Mouse (Mus musculus) ES-CJ7 (cell line): ENCODE measurements at regions not wholly inside any gene's neighbourhood (a gene's known extent, or its start where the extent isn't known, plus 50 kb on each side); places are given as distances from the start of the nearest gene placed in this dataset.

Experiments
- DNase-seq: peaks from one replicate; pipeline ENCODE4 v3.0.0; 2011; ENCODE audit warnings: low read depth, low spot score

DNA sequence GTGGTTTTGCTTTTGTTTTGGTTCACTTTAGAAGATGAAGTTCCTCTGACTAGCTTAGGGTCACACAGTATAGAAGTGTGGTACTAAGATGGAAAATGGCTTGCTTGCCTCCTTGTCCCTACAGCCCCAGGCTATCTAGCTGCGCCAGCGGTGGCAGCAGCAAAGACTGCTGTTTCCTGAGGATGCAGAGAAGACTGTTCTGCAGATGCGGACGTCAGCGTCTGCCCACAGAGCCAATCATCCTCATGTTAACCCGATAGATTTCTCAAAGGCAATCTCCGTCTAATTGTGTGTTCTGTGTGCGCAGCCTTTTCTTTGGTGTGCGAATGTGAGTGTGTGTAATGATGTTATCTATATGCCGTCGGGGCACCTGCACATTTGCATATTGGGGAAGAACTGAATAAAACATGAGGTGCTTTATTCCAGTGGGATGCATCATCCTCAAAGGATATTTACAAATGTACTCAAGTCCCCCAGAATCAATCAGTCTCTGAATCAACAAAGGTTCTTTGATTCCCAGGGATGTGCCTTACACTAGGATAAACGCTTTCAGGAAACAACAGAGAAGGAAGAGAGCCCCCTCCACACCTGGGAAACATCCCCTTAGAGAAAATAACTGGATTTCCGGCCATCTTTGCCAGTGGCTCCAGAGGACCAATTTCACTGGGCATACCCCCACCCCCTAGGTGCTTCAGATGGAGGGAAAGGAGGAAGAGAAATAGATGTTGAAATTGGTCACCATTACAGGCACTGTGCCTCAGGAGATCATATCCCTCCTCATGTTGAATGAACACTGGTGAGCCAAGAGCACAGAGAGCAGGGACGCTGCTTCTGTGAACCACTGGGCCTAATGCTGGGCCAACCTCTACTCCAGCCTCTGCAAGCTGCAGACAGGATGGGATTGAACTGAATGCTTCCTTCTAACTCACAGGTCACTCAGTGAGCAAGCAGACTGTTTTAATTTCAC is 409.7 kb upstream of the Plxna2 start:
- DNase-seq, result no peak

DNA sequence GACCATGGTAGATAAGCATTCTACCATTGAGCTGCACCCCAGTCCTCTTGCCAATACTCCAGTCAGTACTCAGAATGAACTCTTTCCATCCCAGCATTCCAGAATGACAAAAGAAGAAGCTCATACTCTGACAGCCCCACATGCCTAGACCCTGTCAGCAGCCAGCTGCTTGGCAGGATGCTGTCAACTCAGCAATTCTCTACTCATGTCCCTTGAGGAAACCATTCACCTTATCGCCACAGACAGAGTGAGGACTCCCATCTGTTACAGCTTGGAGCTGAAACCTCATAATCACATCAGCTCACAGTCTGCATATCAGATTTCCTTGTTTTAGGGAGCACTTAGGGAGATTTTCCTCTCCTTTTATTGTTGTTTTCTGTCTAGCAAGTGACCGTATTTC is 420.5 kb upstream of the Plxna2 start:
- no peak for DNase-seq

DNA sequence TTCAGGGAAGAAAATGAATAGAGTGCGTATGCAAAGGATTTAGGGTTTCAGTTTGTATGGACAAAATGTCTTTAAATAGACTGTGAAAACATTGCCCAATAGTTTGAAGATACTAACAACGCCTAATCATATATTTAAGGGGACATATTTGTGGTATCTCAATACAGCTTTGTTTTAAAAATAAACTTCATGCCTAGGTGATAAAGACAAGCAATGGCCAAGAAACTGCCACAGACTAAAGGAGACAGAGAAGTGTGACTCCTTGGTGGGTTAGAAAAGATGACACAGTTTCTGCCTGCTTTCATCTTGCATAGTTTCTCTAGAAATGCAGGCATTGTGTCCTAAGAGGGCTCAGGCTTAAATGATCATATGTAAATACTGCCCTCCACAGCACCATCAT is 435.7 kb upstream of the Plxna2 start:
- no peak for DNase-seq

GRCm38 (mm10) chr1:194161469-194161868 is 456.5 kb upstream of the Plxna2 start:
- no peak for DNase-seq

GRCm38 (mm10) chr1:194160761-194161461 is 457.1 kb upstream of the Plxna2 start:
- DNase-seq, result no peak

DNA sequence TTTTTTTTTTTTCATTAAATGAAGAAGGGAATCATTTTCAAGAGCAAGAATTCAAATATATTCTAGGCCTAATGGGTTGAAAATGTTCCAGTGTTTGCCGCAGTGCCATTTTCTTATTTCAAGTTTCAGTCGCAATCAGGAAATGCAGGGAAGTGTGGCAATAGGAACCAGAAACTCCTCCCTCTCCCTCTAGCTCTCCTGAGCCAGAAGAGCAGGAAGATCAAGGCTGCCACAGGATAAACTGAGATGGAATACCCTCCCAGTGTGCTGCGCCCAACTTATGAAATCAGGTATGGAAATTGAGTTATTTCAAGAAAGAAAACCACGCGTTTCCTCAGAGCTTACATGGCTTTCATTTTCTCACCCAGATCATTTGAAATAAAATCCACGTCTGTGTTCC is 460.8 kb upstream of the Plxna2 start:
- no peak for DNase-seq

DNA sequence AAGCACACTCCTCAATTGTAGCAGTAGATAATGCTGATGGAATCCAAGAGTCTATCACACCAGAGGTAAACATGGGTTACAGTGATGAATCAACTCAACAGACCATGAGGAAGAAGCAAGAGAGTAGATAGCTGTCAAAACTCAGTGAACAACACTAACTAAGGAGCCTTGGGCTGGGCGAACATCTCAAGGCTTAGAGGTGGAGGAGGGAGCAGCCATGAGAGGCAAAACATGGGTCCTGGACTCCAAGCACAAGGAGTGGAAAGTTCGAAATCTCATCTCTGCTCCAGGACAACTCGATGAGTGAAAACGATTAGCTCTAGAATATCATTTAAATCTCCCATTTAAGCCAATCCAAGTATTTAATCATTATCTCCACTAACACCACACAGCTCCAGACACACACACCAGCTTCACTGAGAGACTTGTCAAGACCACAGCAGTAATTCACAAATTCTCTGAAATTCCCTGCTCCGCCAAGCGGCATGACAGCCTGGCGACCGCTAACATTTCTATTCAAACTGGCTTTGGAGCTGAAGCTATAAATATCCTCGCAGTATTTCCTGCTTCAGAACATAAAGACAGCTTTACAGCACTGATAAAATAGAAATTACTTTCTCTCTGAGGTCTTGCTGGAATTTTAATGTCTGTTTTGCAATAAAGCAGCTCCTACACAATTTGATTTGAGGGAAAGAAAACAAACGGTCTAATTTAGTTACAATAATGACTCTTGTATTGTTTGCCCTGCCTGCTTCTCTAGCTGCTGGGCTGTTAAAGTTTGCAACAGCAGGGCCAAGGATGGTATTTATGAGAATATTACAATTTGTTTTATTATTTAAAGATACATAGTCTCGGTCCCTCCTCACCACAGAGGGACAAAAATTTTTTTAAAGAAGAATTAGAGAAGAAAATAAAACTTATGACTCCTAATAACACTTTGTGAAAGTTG is 469.3 kb upstream of the Plxna2 start:
- DNase-seq, result no peak

- no peak for DNase-seq
Observed at GRCm38 (mm10) chr1:194117631-194118360, 500.2 kb upstream of the Plxna2 start.

DNA sequence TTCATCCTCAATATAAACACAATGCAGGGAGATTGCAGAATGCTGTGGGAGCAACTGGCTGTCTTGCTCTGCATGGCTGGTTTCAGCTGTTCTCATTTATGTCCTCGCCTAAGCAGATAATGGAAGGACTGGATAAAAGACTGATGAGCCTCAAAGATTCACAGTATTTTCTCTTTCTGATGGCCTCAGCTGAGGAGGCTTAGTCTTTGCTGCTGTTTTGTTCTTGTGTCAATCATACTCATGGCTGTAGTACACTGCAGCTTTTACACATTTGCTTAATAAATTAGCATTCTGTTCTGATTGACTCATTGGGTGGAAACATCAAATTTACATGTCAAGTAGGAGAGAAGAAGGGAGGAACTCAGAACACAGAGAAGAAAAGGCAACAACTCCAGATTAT is 503.6 kb upstream of the Plxna2 start:
- no peak for DNase-seq

DNA sequence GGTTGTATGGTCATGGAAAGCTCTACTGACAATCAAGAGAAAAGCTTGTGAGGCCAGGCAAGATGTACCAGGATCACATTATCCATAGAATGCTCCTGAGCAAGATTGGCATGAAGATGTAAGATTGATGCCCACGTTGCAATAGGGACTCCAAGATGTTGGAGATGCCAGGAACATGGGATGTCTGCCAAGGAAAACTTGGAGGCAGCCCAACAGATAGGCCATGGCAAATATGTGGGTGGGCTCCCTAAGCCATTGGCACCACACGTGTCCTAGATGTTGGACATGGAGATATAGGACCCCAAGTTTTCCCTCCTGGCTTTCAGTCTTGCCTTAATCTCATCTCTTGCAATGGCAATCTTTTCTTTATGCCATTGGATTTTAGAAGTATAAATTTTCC is 506.1 kb upstream of the Plxna2 start:
- DNase-seq, result no peak

- no peak for DNase-seq
Observed at GRCm38 (mm10) chr1:194109172-194110071, 508.6 kb upstream of the Plxna2 start.

DNA sequence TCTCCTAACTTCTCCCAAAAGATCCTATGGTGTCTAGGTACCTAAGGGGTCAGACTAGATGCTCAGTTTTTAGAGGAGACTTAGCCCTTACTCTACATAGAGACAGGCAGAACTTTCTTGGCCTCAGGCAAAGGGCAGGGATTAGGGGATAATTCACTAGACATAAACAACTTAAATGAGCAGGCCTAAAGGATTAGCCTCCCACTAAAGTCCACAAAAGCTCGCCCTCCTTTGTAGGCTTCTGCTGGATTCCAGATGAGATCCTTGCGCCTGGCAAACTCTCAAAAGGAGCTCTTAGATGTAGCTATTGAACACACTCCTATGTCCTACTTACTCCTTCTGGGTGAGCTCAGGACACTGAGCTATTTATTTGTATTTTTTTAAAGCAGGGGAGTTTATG is 509.9 kb upstream of the Plxna2 start:
- no peak for DNase-seq

GRCm38 (mm10) chr1:194107271-194107938 is 510.6 kb upstream of the Plxna2 start:
- DNase-seq, result no peak

DNA sequence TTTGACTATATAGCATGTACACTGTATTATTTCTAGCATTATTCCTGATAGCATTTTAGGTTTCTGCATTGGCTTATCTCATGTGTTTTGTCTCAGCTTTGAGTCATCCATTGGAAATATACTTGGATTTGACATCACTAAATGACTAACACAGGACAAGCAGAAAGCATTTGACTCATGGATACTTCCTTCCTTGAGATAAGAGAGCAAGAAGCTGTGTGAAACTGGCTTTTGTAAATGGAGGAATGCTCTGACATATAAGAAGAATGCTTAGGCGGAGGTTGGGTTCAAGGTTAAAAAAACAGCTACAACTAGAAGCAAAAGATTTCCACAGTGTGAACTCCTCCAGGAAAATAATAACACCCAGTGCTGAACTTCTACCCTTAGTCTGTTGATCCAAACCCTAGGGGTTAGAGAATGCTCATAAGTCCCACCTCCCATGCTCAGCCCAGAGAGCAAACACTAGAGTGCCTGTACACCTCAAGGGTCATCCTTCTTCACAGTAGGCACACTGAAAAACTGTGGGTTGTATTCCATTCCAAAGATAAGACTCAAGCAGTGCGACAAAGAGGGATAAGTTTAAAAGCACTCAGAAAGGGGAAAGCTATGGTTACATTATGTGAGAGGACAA is 528.0 kb upstream of the Plxna2 start:
- no peak for DNase-seq

DNA sequence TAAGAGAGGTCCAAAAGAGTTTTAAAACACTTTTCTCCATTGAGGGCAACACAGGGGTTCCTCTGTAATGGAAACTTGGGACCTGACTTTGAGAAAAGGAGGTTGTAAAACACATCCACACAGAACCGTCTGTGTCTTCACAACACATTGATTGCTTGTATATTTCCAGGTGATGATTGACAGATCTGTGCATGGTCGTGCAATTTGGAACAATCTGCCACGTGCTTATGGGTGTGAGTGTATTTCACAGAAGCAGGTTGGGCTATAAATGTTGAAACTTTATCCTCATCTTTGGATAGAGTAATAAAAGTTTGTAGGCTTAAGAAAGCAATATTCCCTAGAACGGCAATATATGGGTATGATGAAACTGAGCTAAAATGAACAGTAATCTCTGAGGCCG is 559.5 kb upstream of the Plxna2 start:
- no peak for DNase-seq

DNA sequence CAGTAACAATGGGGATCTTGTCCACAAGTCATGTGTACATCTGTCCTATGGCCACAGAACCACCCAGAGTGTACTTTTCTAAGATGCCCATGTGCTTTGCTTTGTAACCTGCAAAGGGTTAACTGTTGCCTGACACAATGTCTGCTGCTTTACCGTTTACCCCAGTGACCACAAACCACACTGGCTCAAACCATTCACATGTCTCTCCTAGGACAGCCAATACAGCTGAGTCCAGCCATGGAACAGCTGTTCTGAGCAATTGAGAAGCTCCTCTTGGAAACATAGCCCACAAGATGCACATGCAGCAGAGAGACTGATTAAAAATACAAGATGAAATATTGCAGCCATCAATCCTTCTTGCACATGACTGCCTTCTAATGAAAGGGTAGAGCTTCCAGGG is 561.5 kb upstream of the Plxna2 start:
- DNase-seq, result no peak

DNA sequence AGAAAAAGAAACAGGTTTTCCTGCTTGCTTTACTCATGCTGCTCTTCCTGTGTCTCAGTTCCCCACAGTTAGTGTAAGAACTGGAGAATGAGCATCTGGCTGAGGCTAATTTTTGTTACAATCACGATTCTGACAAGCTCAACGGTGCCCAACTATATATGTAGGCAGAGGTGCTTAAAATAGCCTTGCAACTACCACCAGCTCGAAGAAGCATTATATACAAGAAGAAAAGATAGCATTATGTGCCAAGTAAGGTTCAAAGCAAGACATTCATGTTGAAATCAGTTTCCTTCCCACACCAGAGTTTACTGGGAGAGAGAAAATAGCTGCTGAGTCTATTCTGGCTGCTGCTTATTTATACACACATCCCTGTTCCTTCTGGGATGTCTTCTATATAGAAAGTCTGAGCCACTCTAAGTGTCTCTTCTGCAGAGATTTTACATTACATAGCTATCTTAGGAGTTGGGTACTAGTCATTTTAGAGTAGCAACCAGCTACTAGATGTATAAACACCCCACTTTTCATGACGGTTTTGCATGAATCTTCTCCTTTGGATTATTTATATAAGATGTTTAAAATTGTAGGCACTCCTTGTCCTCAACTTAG is 568.2 kb upstream of the Plxna2 start:
- no peak for DNase-seq
